Mouse (Mus musculus) embryonic fibroblast, embryonic 13.5 days (primary cell): ENCODE measurements around the gene Dpysl5. TPM values are rescaled to one million over a fixed set of nuclear protein-coding genes. Genes with fewer than 3 reads are reported as not detected.
"Not testable (repeated sequence)": the region's sequence is repeated elsewhere in the genome, so short reads cannot be mapped to it uniquely, and the experiment has no call there.

Experiments
- H3K27ac ChIP-seq: 2 replicates; pipeline ENCODE4 v1.5.1; 2012; ENCODE audit warnings: low read length, control low read depth, inconsistent platforms; ENCODE audit not compliant: insufficient read depth
- H3K4me1 ChIP-seq: 2 replicates; pipeline ENCODE4 v1.6.1; 2011; ENCODE audit warnings: low read length; ENCODE audit not compliant: control insufficient read depth, insufficient read depth
- H3K4me3 ChIP-seq: 2 replicates; pipeline ENCODE4 v1.5.1; 2011; ENCODE audit warnings: mild to moderate bottlenecking, control low read depth, low read length; ENCODE audit not compliant: insufficient read depth
- CTCF ChIP-seq: IDR thresholded peaks from 2 replicates; pipeline ENCODE4 v1.5.1; 2011; ENCODE audit warnings: mild to moderate bottlenecking, control low read depth, low read length, moderate library complexity, borderline replicate concordance; ENCODE audit not compliant: insufficient read depth
- POLR2A ChIP-seq: IDR thresholded peaks from 2 replicates; pipeline ENCODE4 v1.6.1; 2011; ENCODE audit warnings: low read depth, mild to moderate bottlenecking, control low read depth, low read length, moderate library complexity
- polyA plus RNA-seq: library from polyadenylated mRNA; stranded (reverse); fragments of >200 nt; gene quantifications from 2 replicates; pipeline ENCODE4 v1.2.4, GENCODE M21; 2011; ENCODE audit warnings: low read depth; ENCODE audit not compliant: missing spikeins, insufficient read length

Dpysl5 gene
- polyA plus RNA-seq, 1 experiment = not detected

DNA sequence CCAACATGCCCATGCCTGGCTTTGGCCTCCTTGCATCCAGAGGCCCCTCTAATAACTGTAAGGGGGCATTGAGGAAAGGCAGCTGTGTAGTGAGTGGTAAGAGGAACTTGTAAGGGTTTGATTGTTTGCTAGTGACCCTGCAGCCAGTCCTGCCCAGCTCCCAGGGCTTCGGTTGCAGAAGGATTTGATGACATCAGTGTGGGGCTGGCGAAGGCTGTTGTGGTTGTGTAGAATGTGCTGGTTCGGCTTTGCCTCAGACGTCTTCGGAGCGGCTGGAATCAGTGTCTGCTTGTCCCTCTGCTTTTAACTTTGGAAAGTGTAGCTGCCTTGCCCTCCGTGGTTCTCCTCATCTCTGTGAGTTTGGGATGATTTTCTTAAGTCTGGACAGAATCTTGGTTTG, 34.6 kb upstream of the Dpysl5 start:
- TF ChIP-seq POLR2A (no peak), CTCF (no peak)
- no peaks in the 10 kb centered on the region for H3K4me1 ChIP-seq
- no peak overlapping the region for H3K4me3 ChIP-seq
- H3K27ac ChIP-seq = no peak overlapping the region

DNA sequence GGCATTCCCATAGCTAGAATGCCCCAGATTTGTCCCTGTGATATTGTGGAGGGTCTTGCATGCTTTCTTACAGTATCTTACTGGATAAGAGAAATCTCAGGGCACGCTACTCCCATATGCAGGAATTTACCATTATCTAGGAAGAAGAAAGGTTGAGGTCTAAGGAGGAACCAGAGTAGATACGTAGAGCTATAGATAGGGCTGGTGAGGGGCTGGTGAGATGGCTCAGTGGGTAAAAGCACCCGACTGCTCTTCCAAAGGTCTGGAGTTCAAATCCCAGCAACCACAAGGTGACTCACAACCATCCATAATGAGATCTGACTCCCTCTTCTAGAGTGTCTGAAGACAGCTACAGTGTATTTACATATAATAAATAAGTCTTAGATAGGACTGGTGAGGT, 33.3 kb upstream of the Dpysl5 start:
- H3K4me1 ChIP-seq, H3K4me3 ChIP-seq, H3K27ac ChIP-seq: not testable (repeated sequence)

DNA sequence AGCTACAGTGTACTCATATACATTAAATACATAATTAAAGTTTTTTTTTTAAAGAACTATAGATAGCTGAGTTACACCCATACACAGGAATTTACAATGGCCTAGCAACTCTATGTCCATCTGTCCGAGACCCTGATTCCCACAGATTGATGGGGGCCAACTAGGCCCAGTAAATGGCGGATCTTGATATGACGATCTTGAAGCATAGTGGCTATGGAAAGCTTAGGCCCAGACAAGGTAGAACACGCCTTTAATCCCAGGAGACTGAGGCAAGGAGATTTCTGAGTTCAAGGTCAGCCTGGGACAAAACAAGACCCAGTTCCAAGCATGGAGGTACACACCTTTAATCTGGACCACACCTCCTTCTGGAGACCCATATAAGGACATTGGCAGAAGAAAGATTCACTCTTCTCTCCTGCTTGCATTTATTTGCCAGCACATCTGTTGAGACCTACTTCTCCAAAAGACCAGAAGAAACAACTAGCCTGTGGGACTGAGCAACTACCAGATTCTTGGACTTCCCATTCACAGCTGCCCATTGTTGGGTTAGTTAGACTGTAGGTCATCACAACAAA, 32.6 kb upstream of the Dpysl5 start:
- TF ChIP-seq CTCF = no peak
- TF ChIP-seq POLR2A = no peak
- Histone ChIP-seq H3K4me3 (no peak overlapping the region), H3K4me1 (no peaks in the 10 kb centered on the region), H3K27ac (no peak overlapping the region)

DNA sequence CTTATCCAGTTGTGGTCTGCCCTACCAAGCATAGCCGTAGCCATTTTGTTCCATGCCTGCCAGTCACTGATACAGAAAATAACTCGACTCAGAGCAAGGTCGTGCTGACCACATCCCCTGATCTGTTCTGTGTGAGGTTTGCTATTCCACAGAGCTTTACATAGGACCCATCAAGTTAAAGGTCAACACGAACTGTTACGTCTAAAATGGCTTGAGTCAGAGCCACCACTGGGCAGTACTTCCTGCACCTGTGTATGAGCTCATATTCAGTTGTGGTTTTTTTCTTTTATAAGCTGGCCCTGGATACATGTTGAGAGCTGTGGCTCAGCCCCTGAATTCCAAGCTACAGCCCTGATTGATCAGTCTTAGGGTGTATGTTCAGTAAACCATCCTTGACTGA, 31.8 kb upstream of the Dpysl5 start:
- TF ChIP-seq POLR2A (no peak), CTCF (no peak)
- Histone ChIP-seq H3K4me3 (no peak overlapping the region), H3K27ac (no peak overlapping the region), H3K4me1 (no peaks in the 10 kb centered on the region)

DNA sequence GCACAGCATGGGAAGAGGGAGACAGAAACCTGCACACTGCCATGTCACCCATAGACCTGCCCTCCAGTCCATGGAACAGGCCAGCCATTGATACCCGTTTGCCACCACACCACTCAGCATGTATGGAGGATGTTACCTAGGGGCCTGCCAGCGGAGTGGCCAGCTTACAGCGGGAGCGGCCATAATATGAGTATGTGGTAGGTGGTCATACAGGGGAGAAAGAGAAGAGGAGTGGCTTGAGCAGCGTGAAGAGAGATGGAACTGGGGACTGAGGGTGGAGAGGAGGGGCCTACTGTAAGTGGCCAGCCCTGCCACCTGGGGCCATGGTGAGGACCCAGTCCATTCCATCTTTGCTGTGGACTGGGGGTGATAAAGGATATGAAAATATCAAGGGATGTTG, 29.4 kb upstream of the Dpysl5 start:
- TF ChIP-seq POLR2A (no peak), CTCF (no peak)
- no peaks in the 10 kb centered on the region for H3K4me1 ChIP-seq
- no peak overlapping the region for H3K4me3 ChIP-seq
- no peak overlapping the region for H3K27ac ChIP-seq

DNA sequence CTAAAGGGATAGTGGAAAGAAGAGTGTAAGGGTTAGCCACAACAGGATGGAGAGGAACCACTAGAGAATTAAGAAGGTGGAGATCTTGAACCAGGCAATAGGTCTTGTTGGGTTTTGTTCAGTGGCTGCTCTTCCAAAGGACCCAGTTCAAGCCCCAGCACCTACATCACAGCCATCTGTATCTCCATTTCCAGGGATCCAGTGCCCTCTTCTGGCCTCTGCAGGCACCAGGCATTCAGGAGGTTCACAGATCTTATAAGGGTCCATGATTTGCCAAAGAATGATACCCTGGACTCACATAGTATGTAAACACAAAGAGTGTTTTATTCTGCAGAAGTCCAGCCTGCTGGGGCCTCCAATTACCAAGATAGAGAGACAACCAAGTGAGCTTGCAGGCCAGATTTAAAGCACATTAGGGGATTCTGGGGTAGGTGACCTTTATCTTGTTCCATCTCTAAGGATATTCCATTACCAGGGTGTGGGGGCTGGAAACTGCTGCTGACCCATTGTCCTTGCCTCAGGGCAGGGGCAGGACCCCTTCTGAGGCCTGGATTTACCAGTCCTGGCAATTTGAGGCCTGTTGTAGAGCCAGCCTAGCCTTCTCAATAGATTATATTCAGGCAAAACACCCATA, 28.3 kb upstream of the Dpysl5 start:
- Histone ChIP-seq H3K4me1 (no peaks in the 10 kb centered on the region), H3K4me3 (no peak overlapping the region), H3K27ac (no peak overlapping the region)
- TF ChIP-seq POLR2A = no peak
- TF ChIP-seq CTCF = peak; percentile 35; the same call in 1 of the 2 replicates

DNA sequence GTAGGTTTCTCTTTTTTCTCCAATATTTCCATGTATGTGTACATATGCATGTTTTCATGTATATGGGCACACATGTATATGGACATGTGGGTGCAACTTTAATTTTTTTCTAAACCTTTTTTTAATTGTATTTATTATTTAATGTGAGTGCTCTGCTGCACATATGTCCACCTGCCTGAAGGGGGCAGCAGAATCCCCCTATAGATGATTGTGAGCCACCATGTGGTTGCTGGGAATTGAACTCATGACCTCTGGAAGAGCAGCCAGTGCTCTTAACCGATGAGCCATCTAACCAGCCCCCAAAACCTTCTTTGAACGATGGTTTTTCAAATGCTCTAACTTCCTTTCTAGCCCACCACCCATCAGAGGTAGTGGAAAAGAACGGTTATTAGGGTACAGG, 27.4 kb upstream of the Dpysl5 start:
- no peaks in the 10 kb centered on the region for H3K4me1 ChIP-seq
- H3K27ac ChIP-seq = no peak overlapping the region
- no peak for TF ChIP-seq POLR2A
- no peak for TF ChIP-seq CTCF
- no peak overlapping the region for H3K4me3 ChIP-seq

DNA sequence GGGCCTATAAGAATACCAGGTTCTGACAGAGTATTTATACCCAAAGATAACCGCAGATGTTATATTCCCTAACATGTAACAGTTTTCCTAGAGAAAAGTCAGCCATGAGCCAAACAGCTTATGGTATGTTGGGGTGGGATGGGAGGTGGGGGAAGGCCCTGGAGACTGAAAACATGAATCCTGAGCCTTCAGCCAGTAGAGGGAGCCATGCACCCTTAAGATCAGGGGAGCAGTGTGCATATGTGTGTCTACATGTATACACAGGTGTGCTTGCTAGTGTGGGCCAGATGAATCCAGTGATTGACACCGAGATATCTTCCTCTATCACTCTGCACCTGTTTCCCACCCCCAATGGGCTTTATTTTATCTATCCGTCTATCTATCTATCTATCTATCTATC, 24.6 kb upstream of the Dpysl5 start:
- Histone ChIP-seq H3K4me3 (no peak overlapping the region), H3K4me1 (no peaks in the 10 kb centered on the region), H3K27ac (no peak overlapping the region)
- TF ChIP-seq POLR2A (no peak), CTCF (peak; percentile 39; the same call in 1 of the 2 replicates)

DNA sequence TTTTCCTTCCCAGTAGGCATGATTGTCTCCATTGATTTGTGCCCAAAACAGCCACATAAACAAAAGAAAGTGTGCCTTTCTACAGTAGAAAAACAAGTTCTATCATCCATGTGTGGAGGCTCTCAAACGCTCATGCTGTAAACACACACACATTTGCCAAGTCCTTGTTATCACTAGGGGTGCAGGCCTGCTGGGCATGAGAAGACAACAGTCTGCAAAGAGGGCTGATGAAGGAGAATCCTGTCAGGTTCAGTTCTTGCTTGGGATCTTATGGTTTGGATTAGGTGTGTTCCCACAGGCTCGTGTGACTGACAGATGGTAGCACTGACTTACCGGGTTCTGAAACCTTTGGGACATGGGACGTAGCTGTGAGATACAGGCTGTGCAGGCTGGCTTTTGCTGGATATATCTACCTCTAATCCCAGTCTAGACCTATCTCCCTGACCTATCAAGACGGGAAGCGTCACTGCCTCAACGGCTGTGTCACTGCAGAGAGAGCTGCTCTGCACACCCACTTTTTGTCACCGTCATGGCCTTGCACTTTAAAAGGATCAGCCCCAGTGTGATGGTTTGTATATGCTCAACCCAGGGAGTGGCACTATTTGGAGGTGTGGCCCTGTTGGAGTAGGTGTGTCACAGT, 10.9 kb upstream of the Dpysl5 start:
- no peak overlapping the region for H3K27ac ChIP-seq
- H3K4me1 ChIP-seq = no peaks in the 10 kb centered on the region
- TF ChIP-seq CTCF (no peak), POLR2A (no peak)
- no peak overlapping the region for H3K4me3 ChIP-seq

DNA sequence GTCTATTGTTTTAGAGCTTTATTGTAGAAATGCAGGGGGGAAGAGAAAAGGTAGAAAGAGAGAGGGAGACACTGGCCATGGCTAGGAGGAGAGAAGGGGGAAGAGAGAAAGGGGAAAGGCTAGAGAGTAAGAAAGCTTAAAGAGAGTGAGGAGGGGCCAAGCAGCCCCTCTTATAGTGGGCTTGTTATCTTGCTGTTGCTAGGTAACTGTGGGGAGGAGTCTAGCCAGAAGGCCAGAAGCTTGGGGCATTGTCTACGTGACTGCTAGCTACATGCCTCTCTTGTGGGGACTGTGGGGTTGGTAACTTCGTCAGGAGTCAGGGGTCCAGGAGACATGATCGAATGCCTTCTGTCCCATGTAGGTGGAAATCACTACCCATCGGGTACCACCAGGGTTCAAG, 10.0 kb upstream of the Dpysl5 start:
- H3K27ac ChIP-seq, H3K4me1 ChIP-seq, H3K4me3 ChIP-seq: not testable (repeated sequence)

DNA sequence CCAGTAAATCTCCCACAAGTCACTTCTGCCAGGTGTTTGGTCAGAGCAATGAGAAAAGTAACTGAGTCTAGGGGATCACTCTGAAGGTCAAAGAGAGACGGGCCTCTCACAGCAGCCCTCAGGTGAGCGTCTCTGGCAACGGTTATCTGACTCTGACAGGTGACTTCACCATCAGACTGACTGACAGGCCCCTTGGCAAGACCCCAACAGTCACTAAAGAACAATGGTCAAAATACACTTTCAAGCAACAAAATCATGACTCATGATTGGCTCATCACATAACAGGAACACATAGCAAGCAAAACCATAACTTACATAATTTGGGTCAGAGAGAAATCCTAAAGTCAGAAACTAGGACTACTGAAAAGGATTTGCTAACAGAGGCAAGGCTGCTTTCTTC, 9.5 kb upstream of the Dpysl5 start:
- no peak for TF ChIP-seq POLR2A
- TF ChIP-seq CTCF = no peak
- no peaks in the 10 kb centered on the region for H3K4me1 ChIP-seq
- H3K27ac ChIP-seq = no peak overlapping the region
- H3K4me3 ChIP-seq = no peak overlapping the region
